Comparison of ENCODE assay signal across 28 mouse cellular contexts in the genomic region with DNA sequence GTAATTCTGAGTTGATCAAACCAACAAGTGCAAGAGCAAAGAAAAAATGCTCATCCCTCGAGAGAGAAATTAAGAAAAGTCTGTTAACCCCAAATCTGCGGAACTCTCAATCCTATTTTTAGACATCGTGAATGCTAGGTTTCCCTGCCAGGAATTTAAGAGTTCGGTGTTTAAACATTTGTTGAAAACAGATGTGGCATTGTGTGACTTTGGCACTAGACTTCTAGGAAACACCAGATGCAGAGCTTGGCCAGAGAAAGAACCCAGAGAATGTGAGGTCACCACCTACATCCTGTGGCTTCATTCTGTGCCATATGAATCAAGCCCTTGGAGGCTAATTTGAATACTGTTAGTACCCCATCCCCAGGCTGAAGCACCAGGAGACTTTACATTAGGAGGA.
DNase-seq lines count a peak whose midpoint lies in the region; ATAC-seq lines count a peak whose summit lies in the region.
"Had no signal": no experiment of that assay in that cellular context is flagged by ENCODE, and none has a peak within 500 bp of the region (broad histone marks: within the 10 kb centered on the region; RNA-seq: fewer than 3 reads in every experiment).

No protein-coding gene starts in this region.

- peak; percentile 19 for DNase-seq in forebrain, embryonic 14.5 days (ENCODE audit: low spot score)
- peak; percentile 24 for DNase-seq in limb, embryonic 11.5 days (ENCODE audit: low spot score)
- no peak for DNase-seq in limb, embryonic 10.5 days (ENCODE audit: low spot score)
- DNase-seq in forelimb bud, embryonic 11.5 days (ENCODE audit: low read depth, low spot score), result peak; percentile 61
- DNase-seq in adrenal gland, postnatal 4 days (ENCODE audit: low spot score in 2 of 2), result no peak
- DNase-seq in retina, embryonic 14.5 days (ENCODE audit: low spot score), result no peak
- DNase-seq: adrenal gland, adult 2 months; cerebellum, adult 11-12 months; cerebellum, postnatal 10 days; gastrocnemius, postnatal 14 days; heart, postnatal 14 days; kidney, adult 8-10 months; kidney, postnatal 10 days; lung, embryonic 14.5 days; lung, postnatal 14 days; right cerebral cortex, postnatal 25 days had no signal

- H3K27ac ChIP-seq in forebrain, embryonic 14.5 days (ENCODE audit: low read depth, low read length), result no peak overlapping the region
- H3K27ac ChIP-seq in forebrain, embryonic 15.5 days (replicated peaks), result no peak overlapping the region
- H3K27ac ChIP-seq in limb, embryonic 11.5 days (replicated peaks; ENCODE audit: low read depth, low read length), result no peak overlapping the region
- no peak overlapping the region for H3K27ac ChIP-seq in limb, embryonic 10.5 days
- H3K27ac ChIP-seq: embryonic facial prominence, embryonic 15.5 days; forebrain, embryonic 13.5 days; hindbrain, embryonic 10.5 days; intestine, embryonic 15.5 days; liver, embryonic 15.5 days; midbrain, embryonic 10.5 days; midbrain, embryonic 15.5 days; neural tube, embryonic 15.5 days; stomach, embryonic 15.5 days had no signal

- WGBS in forebrain, embryonic 14.5 days, result 79% methylated on average over 4 of the region's 4 CpGs
- 66% methylated on average over 4 of the region's 4 CpGs for WGBS in forebrain, embryonic 15.5 days
- 39% methylated on average over 4 of the region's 4 CpGs for WGBS in limb, embryonic 11.5 days
- 59% methylated on average over 4 of the region's 4 CpGs for WGBS in limb, embryonic 10.5 days

- no peaks in the 10 kb centered on the region for H3K4me1 ChIP-seq in forebrain, embryonic 14.5 days (ENCODE audit: control insufficient read depth, insufficient read depth, low read length)
- H3K4me1 ChIP-seq in forebrain, embryonic 15.5 days, result peaks cover 5% of the 10 kb centered on the region; the same call in 1 of the 2 replicates
- H3K4me1 ChIP-seq in limb, embryonic 11.5 days (ENCODE audit: control insufficient read depth, insufficient read depth, low read length), result no peaks in the 10 kb centered on the region
- peaks cover 3% of the 10 kb centered on the region; the same call in 1 of the 2 replicates for H3K4me1 ChIP-seq in limb, embryonic 10.5 days
- H3K4me1 ChIP-seq: embryonic facial prominence, embryonic 15.5 days; forebrain, embryonic 13.5 days; hindbrain, embryonic 10.5 days; intestine, embryonic 15.5 days; liver, embryonic 15.5 days; midbrain, embryonic 10.5 days; midbrain, embryonic 15.5 days; neural tube, embryonic 15.5 days; stomach, embryonic 15.5 days had no signal

- no peak overlapping the region for H3K9ac ChIP-seq in forebrain, embryonic 14.5 days (ENCODE audit: low read length)
- H3K9ac ChIP-seq in forebrain, embryonic 15.5 days (replicated peaks), result no peak overlapping the region
- H3K9ac ChIP-seq in limb, embryonic 11.5 days (ENCODE audit: low read length), result no peak overlapping the region
- H3K9ac ChIP-seq: embryonic facial prominence, embryonic 15.5 days; forebrain, embryonic 13.5 days; intestine, embryonic 15.5 days; liver, embryonic 15.5 days; lung, embryonic 14.5 days; midbrain, embryonic 15.5 days; neural tube, embryonic 15.5 days; stomach, embryonic 15.5 days had no signal

- H3K36me3 ChIP-seq in forebrain, embryonic 14.5 days (ENCODE audit: control insufficient read depth, insufficient read depth, low read length), result no peaks in the 10 kb centered on the region
- no peaks in the 10 kb centered on the region for H3K36me3 ChIP-seq in forebrain, embryonic 15.5 days
- H3K36me3 ChIP-seq in limb, embryonic 11.5 days (ENCODE audit: control insufficient read depth, insufficient read depth, low read length), result no peaks in the 10 kb centered on the region
- H3K36me3 ChIP-seq in limb, embryonic 10.5 days, result no peaks in the 10 kb centered on the region
- H3K36me3 ChIP-seq: embryonic facial prominence, embryonic 15.5 days; hindbrain, embryonic 10.5 days; intestine, embryonic 15.5 days; liver, embryonic 15.5 days; midbrain, embryonic 10.5 days; midbrain, embryonic 15.5 days; neural tube, embryonic 15.5 days; stomach, embryonic 15.5 days had no signal

- H3K4me3 ChIP-seq in forebrain, embryonic 14.5 days (ENCODE audit: low read depth, low read length), result no peak overlapping the region
- H3K4me3 ChIP-seq in forebrain, embryonic 15.5 days, result no peak overlapping the region
- H3K4me3 ChIP-seq in limb, embryonic 11.5 days (ENCODE audit: low read depth, low read length), result no peak overlapping the region
- H3K4me3 ChIP-seq in limb, embryonic 10.5 days, result no peak overlapping the region
- H3K4me3 ChIP-seq: embryonic facial prominence, embryonic 15.5 days; forebrain, embryonic 13.5 days; hindbrain, embryonic 10.5 days; intestine, embryonic 15.5 days; liver, embryonic 15.5 days; midbrain, embryonic 10.5 days; midbrain, embryonic 15.5 days; neural tube, embryonic 15.5 days; stomach, embryonic 15.5 days had no signal

- H3K9me3 ChIP-seq in forebrain, embryonic 14.5 days (replicated peaks; ENCODE audit: control insufficient read depth, low read length), result no peaks in the 10 kb centered on the region
- H3K9me3 ChIP-seq in forebrain, embryonic 15.5 days, result no peaks in the 10 kb centered on the region
- H3K9me3 ChIP-seq in limb, embryonic 11.5 days (ENCODE audit: control insufficient read depth, low read length), result no peaks in the 10 kb centered on the region
- no peaks in the 10 kb centered on the region for H3K9me3 ChIP-seq in limb, embryonic 10.5 days (replicated peaks)
- H3K9me3 ChIP-seq: embryonic facial prominence, embryonic 15.5 days; forebrain, embryonic 13.5 days; hindbrain, embryonic 10.5 days; intestine, embryonic 15.5 days; liver, embryonic 15.5 days; midbrain, embryonic 10.5 days; midbrain, embryonic 15.5 days; neural tube, embryonic 15.5 days; stomach, embryonic 15.5 days had no signal

- H3K27me3 ChIP-seq in forebrain, embryonic 14.5 days (replicated peaks; ENCODE audit: control insufficient read depth, insufficient read depth, low read length), result no peaks in the 10 kb centered on the region
- H3K27me3 ChIP-seq in forebrain, embryonic 15.5 days, result no peaks in the 10 kb centered on the region
- H3K27me3 ChIP-seq in limb, embryonic 11.5 days (ENCODE audit: control insufficient read depth, insufficient read depth, low read length), result no peaks in the 10 kb centered on the region
- H3K27me3 ChIP-seq in limb, embryonic 10.5 days (ENCODE audit: low read depth, poor library complexity, severe bottlenecking), result no peaks in the 10 kb centered on the region
- H3K27me3 ChIP-seq: embryonic facial prominence, embryonic 15.5 days; forebrain, embryonic 13.5 days; intestine, embryonic 15.5 days; liver, embryonic 15.5 days; midbrain, embryonic 15.5 days; neural tube, embryonic 15.5 days; stomach, embryonic 15.5 days had no signal

- ATAC-seq in forebrain, embryonic 14.5 days, result no peak
- ATAC-seq in forebrain, embryonic 15.5 days (replicated peaks), result no peak
- no peak for ATAC-seq in limb, embryonic 11.5 days (ENCODE audit: insufficient number of reproducible peaks, low FRiP score, low TSS enrichment, low read depth)
- ATAC-seq: CD4-positive, CD25-positive, alpha-beta regulatory T cell, adult 4 months; forebrain, embryonic 13.5 days; hindbrain, embryonic 16.5 days; intestine, embryonic 15.5 days; midbrain, embryonic 15.5 days had no signal

- H3K4me2 ChIP-seq in forebrain, embryonic 14.5 days (ENCODE audit: low read length), result no peak overlapping the region
- H3K4me2 ChIP-seq in forebrain, embryonic 15.5 days (replicated peaks), result no peak overlapping the region
- H3K4me2 ChIP-seq in limb, embryonic 11.5 days (ENCODE audit: low read depth, severe bottlenecking), result no peak overlapping the region
- H3K4me2 ChIP-seq: embryonic facial prominence, embryonic 15.5 days; forebrain, embryonic 13.5 days; intestine, embryonic 15.5 days; liver, embryonic 15.5 days; lung, embryonic 14.5 days; midbrain, embryonic 15.5 days; neural tube, embryonic 15.5 days; stomach, embryonic 15.5 days had no signal

Comparison
In these comparisons a context has a peak if more than half of its experiments do, and no peak if none do; other contexts are left out.
1. DNase-seq: peak in forebrain, embryonic 14.5 days (single experiment), limb, embryonic 11.5 days (single experiment) and forelimb bud, embryonic 11.5 days (single experiment); none in limb, embryonic 10.5 days (single experiment), adrenal gland, postnatal 4 days (0 of 2) and retina, embryonic 14.5 days (single experiment).